Mouse (Mus musculus) cortical plate, adult 2 months (tissue): ENCODE results near the gene Col27a1.

Source experiments
- CTCF ChIP-seq: fragments of 200-500 bp; IDR thresholded peaks from 2 replicates; pipeline ENCODE4 v1.5.1; 2011; ENCODE audit warnings: mild to moderate bottlenecking, control low read depth, low read length; ENCODE audit not compliant: insufficient read depth; ENCODE audit errors: extremely low read depth
- POLR2A ChIP-seq: fragments of 200-500 bp; IDR thresholded peaks from 2 replicates; pipeline ENCODE4 v1.6.1; 2011; ENCODE audit warnings: mild to moderate bottlenecking, low read length, control low read depth; ENCODE audit not compliant: insufficient read depth; ENCODE audit errors: extremely low read depth

GRCm38 (mm10) chr4:63281694-63282093 lies 67.9 kb downstream of the Col27a1 start:
- no peak for TF ChIP-seq CTCF
- no peak for TF ChIP-seq POLR2A
